Mouse (Mus musculus) frontal cortex, adult (tissue): Measurements from ENCODE around the gene Kcnk5.

ENCODE experiments used
- ATAC-seq: cut with Nextera tagmentation; 2 replicates; pipeline ENCODE4 v1.9.2; 2017; ENCODE audit warnings: mild to moderate bottlenecking, moderate library complexity, mixed read lengths; ENCODE audit not compliant: low TSS enrichment

Kcnk5 gene

GRCm38 (mm10) chr14:20181466-20181921 is at the start of gene Kcnk5:
Gene Kcnk5 (minus strand): TSS chr14:20181809.
- ATAC-seq, result peak; percentile 93

GRCm38 (mm10) chr14:20230063-20230491 is 48.5 kb upstream of the Kcnk5 start:
- ATAC-seq, result no peak

- ATAC-seq, result no peak
Observed at GRCm38 (mm10) chr14:20229437-20229836, 47.8 kb upstream of the Kcnk5 start.

GRCm38 (mm10) chr14:20228336-20228735 is 46.7 kb upstream of the Kcnk5 start:
- no peak for ATAC-seq

GRCm38 (mm10) chr14:20226982-20227381 is 45.4 kb upstream of the Kcnk5 start:
- ATAC-seq, result no peak

GRCm38 (mm10) chr14:20226488-20226887 is 44.9 kb upstream of the Kcnk5 start:
- no peak for ATAC-seq

- ATAC-seq, result no peak
Observed at GRCm38 (mm10) chr14:20225525-20225924, 43.9 kb upstream of the Kcnk5 start.

- no peak for ATAC-seq
Observed at GRCm38 (mm10) chr14:20224576-20225218, 43.1 kb upstream of the Kcnk5 start.

GRCm38 (mm10) chr14:20224163-20224562 is 42.6 kb upstream of the Kcnk5 start:
- ATAC-seq, result no peak

GRCm38 (mm10) chr14:20223253-20223652 is 41.6 kb upstream of the Kcnk5 start:
- no peak for ATAC-seq

- ATAC-seq, result no peak
Observed at GRCm38 (mm10) chr14:20221083-20221482, 39.5 kb upstream of the Kcnk5 start.

GRCm38 (mm10) chr14:20219849-20220248 is 38.2 kb upstream of the Kcnk5 start:
- no peak for ATAC-seq

- ATAC-seq, result no peak
Observed at GRCm38 (mm10) chr14:20217299-20217864, 35.8 kb upstream of the Kcnk5 start.

GRCm38 (mm10) chr14:20216561-20217298 is 35.1 kb upstream of the Kcnk5 start:
- no peak for ATAC-seq

- no peak for ATAC-seq
Observed at GRCm38 (mm10) chr14:20215826-20216225, 34.2 kb upstream of the Kcnk5 start.

- ATAC-seq, result no peak
Observed at GRCm38 (mm10) chr14:20214125-20214524, 32.5 kb upstream of the Kcnk5 start.

GRCm38 (mm10) chr14:20211754-20212601 is 30.4 kb upstream of the Kcnk5 start:
- ATAC-seq, result no peak

GRCm38 (mm10) chr14:20209926-20210325 is 28.3 kb upstream of the Kcnk5 start:
- ATAC-seq, result no peak

GRCm38 (mm10) chr14:20208435-20208834 is 26.8 kb upstream of the Kcnk5 start:
- ATAC-seq, result no peak

GRCm38 (mm10) chr14:20205747-20206146 is 24.1 kb upstream of the Kcnk5 start:
- no peak for ATAC-seq

GRCm38 (mm10) chr14:20203301-20203700 is 21.7 kb upstream of the Kcnk5 start:
- no peak for ATAC-seq

- ATAC-seq, result no peak
Observed at GRCm38 (mm10) chr14:20202655-20203181, 21.1 kb upstream of the Kcnk5 start.
